Mouse (Mus musculus): Measurements from ENCODE around the gene Fry. TPM values are rescaled to one million over a fixed set of nuclear protein-coding genes. Genes with fewer than 3 reads are reported as not detected.

Gene Fry
- total RNA-seq, 1 experiment from 2014 or later, result 47.5 TPM

GRCm38 (mm10) chr5:150390422-150390821 lies 272.0 kb downstream of the Fry start:
- no peak for DNase-seq

- no peak for DNase-seq
Observed at GRCm38 (mm10) chr5:150394645-150395044, 276.2 kb downstream of the Fry start.

GRCm38 (mm10) chr5:150402832-150403447 lies 284.5 kb downstream of the Fry start:
- no peak for DNase-seq

- DNase-seq, result no peak
Observed at GRCm38 (mm10) chr5:150404867-150405266, 286.4 kb downstream of the Fry start.

GRCm38 (mm10) chr5:150408979-150409378 lies 290.5 kb downstream of the Fry start:
- DNase-seq, result no peak

GRCm38 (mm10) chr5:150409451-150410045 lies 291.1 kb downstream of the Fry start:
- DNase-seq, result no peak

- DNase-seq, result no peak
Observed at GRCm38 (mm10) chr5:150412750-150413450, 294.5 kb downstream of the Fry start.

GRCm38 (mm10) chr5:150414823-150415222 lies 296.4 kb downstream of the Fry start:
- DNase-seq, result no peak

- DNase-seq, result no peak
Observed at GRCm38 (mm10) chr5:150417223-150417622, 298.8 kb downstream of the Fry start.

GRCm38 (mm10) chr5:150418035-150418434 lies 299.6 kb downstream of the Fry start:
- DNase-seq, result no peak

- no peak for DNase-seq
Observed at GRCm38 (mm10) chr5:150425038-150425437, 306.6 kb downstream of the Fry start.

GRCm38 (mm10) chr5:150426595-150426994 lies 308.1 kb downstream of the Fry start:
- peak; percentile 19 for DNase-seq

- DNase-seq, result peak; percentile 16
Observed at GRCm38 (mm10) chr5:150431286-150431685, 312.8 kb downstream of the Fry start.

GRCm38 (mm10) chr5:150432960-150433359 lies 314.5 kb downstream of the Fry start:
- DNase-seq, result no peak

- DNase-seq, result peak; percentile 18
Observed at GRCm38 (mm10) chr5:150436629-150437389, 318.4 kb downstream of the Fry start.

GRCm38 (mm10) chr5:150441690-150442089 lies 323.2 kb downstream of the Fry start:
- DNase-seq, result peak; percentile 37

GRCm38 (mm10) chr5:150451281-150452003 lies 333.0 kb downstream of the Fry start:
- DNase-seq, result no peak

- no peak for DNase-seq
Observed at GRCm38 (mm10) chr5:150452004-150452626, 333.7 kb downstream of the Fry start.

- no peak for DNase-seq
Observed at GRCm38 (mm10) chr5:150452671-150453070, 334.2 kb downstream of the Fry start.

GRCm38 (mm10) chr5:150453490-150453889 lies 335.0 kb downstream of the Fry start:
- no peak for DNase-seq

- DNase-seq, result peak; percentile 12
Observed at GRCm38 (mm10) chr5:150457165-150457903, 338.9 kb downstream of the Fry start.
